18 mouse cellular contexts compared by ENCODE assay signal in the genomic region with DNA sequence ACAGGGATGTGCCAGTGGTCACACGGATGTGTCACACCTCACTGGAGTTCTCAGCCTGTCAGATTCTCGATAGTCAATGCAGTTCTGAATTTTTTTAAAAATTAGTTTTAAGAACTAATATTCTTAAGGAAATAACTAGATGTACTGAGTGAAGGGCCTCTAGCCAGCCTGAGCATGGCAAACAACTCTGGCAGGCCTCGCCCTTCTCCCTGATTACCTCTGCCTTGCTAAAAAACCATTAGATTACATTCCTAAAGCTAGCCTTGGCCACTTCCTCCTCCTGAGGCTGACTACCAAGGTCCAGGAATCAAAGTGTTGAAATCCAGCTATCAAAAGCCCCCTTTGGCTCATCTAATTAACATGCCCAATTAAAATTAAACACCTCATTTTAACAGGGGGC. TPM values are rescaled to one million over a fixed set of nuclear protein-coding genes. Genes with fewer than 3 reads are reported as not detected.
"Had no signal": no experiment of that assay in that cellular context is flagged by ENCODE, and none has a peak within 500 bp of the region (broad histone marks: within the 10 kb centered on the region; RNA-seq: fewer than 3 reads in every experiment).

No protein-coding gene starts in this region.

- H3K9ac ChIP-seq: liver, embryonic 14.5 days; lung, embryonic 15.5 days; midbrain, embryonic 12.5 days; neural tube, embryonic 13.5 days had no signal

- DNase-seq: lung, adult 2 months; lung, postnatal 14 days; lung, postnatal 36 days; midbrain, embryonic 14.5 days; right cerebral cortex, postnatal 14 days; spleen, adult 18-20 months; thymus, adult 18-20 months; thymus, postnatal 14 days; thymus, postnatal 36 days had no signal

- ATAC-seq: midbrain, embryonic 16.5 days had no signal

- H3K4me3 ChIP-seq: lung, embryonic 15.5 days; midbrain, embryonic 10.5 days; midbrain, embryonic 12.5 days; myocyte; neural tube, embryonic 13.5 days had no signal

- H3K4me2 ChIP-seq: lung, embryonic 15.5 days; midbrain, embryonic 12.5 days; neural tube, embryonic 13.5 days had no signal

- H3K9me3 ChIP-seq: lung, embryonic 15.5 days; midbrain, embryonic 10.5 days; midbrain, embryonic 12.5 days; neural tube, embryonic 13.5 days had no signal

- H3K27ac ChIP-seq: liver, embryonic 14.5 days; lung, embryonic 15.5 days; midbrain, embryonic 10.5 days; midbrain, embryonic 12.5 days; neural tube, embryonic 13.5 days had no signal

- H3K4me1 ChIP-seq: lung, embryonic 15.5 days had no signal

- H3K36me3 ChIP-seq: lung, embryonic 15.5 days; midbrain, embryonic 10.5 days; midbrain, embryonic 12.5 days; neural tube, embryonic 13.5 days had no signal

- H3K27me3 ChIP-seq: lung, embryonic 15.5 days; midbrain, embryonic 12.5 days; neural tube, embryonic 13.5 days had no signal

RNA-seq across cellular contexts. Expression of gene Slc6a19, which starts 46.6 kb away (rescaled TPM):
- polyA plus RNA-seq: lung, embryonic 15.5 days; lung, postnatal 0 days; stomach, embryonic 14.5 days had no signal
